Mouse (Mus musculus): ENCODE measurements around the gene Tjp3. TPM values are rescaled to one million over a fixed set of nuclear protein-coding genes. Genes with fewer than 3 reads are reported as not detected.

Tjp3 gene
- total RNA-seq, 2 experiments from 2014 or later = not detected

DNA sequence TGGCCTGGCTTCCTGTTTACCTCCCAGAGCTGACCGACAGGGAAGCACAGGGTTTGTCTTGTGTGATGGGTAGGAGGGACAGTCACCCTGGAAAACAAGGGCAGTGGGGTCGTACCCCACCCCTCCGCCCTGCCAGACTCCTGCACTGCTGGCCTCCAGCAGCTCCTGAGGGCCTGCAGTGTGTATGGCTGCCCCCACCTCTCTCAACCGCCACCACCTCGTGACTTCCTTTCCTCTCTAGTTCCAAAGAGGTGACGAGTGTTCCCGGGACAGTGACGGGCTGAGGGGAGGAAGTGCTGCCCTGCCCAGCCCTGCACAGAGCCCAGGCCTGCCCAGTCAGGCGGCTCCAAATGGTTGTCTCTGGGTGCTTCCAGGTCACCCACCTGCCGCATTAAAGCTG is 6.5 kb upstream of the Tjp3 start:
- peak; percentile 62 for DNase-seq

- DNase-seq = no peak
These were observed 5.9 kb upstream of the Tjp3 start for GRCm38 (mm10) chr10:81297246-81297645.

DNA sequence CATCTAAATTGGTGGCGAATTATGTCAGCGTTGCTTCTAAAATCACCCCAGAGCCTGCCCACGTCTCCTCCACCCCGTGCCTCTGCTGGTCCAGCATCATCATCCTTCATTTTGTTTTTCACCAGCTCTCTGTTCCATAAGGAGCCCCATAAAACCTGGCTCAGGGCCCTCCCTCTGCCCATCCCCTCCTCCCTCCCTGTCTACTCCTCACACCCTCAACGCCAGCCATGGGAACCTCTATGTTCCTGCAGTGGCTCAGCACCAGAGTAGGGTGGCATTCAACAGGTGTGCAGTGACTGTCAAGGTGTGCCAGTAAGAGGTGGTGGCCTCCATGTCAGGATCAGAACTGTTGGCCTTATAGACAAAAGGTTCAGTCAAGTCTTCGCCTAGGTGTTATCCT is 3.8 kb upstream of the Tjp3 start:
- no peak for DNase-seq

DNA sequence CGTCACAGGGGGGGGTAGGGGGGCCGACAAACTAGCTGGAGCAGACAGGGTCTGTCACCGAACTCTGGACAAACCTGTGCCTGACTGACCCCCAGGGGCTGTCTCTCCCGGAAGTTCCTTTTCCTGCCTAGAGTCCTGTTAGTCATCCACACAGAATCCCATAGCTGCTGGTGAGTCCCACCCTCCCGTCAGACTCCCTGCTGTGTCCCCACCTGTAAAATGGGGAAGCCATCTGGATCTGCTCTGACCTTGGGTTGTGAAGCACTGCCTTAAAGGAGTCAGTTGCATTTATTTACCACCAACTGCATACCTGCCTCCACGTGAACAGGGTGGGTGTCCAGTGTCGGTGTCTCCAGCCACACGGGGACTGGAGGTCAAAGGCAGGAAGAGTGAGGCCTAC is 3.1 kb upstream of the Tjp3 start:
- DNase-seq = no peak

DNA sequence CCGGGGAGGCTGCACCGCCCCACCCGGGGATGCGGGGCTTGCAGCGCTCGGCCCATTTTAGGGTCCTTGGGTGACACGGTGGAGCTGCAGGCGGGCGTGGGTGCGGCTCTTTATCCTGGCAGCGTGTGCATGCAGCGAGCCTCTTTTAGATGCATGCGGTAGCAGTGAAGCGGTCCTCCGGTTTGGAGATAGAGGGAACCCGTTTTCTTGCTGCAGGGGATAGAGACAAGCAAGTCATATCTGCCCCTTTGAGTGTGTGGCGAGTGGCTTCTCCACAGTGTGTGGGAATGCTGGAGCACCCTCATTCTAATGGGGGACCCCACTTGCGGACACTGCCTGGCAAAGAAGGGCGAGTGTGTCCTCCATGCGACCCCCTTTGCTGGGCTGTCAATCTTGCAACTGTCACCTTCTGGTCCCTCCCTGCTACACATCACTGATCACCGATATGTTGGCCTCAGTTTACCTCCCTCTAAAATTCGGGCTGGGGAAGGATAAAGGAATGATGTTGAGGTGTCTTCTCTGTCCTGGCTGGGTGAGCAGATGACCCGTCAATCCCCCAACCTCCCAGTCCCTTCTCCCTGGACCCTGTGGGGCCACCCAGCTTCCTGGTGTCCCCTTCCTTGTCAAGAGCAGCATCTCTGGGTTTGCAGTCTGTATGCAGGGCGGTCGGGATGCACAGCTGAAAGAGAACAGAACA is 2.1 kb upstream of the Tjp3 start:
- no peak for DNase-seq

DNA sequence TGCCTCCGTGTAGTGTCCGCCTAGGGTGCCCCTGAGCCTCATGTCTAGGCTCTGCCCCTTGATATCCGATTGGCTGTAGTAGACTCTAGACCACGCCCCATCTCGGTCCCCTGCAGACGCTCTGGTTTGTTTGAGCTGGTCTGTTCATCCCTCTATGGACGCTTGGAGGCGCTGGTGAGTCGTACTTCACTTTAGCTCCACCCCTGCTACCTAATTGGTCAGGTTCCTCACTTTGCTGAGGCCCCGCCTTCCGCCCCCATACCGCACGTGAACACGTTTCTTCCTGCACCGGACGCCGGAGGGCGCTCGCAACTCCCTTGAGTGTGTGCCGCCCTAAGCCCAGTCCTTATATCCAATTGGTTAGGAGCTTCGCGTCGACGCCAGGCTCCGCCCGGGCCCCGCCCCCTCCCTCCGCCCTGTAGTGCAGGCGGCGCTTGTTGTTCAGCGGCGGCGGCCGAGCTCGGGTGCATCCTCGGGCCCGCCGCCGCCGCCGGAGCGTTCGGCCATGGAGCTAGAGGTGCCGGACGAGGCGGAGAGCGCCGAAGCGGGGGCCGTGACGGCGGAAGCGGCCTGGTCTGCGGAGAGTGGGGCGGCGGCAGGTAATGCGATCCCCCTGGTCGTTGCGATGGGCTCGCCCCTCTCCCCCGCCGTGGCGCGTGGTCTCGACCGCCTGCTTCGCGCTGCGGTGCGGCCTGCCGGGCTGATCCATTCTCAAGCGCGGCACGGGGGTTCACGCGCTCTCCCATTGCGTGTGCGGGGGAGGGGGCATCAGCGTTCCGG is 1.4 kb upstream of the Tjp3 start, which contains the start of gene Pip5k1c:
Gene Pip5k1c, plus strand, starts transcription at position 410 of the 780 bp plus-strand sequence.
- peak; percentile 100 for DNase-seq

DNA sequence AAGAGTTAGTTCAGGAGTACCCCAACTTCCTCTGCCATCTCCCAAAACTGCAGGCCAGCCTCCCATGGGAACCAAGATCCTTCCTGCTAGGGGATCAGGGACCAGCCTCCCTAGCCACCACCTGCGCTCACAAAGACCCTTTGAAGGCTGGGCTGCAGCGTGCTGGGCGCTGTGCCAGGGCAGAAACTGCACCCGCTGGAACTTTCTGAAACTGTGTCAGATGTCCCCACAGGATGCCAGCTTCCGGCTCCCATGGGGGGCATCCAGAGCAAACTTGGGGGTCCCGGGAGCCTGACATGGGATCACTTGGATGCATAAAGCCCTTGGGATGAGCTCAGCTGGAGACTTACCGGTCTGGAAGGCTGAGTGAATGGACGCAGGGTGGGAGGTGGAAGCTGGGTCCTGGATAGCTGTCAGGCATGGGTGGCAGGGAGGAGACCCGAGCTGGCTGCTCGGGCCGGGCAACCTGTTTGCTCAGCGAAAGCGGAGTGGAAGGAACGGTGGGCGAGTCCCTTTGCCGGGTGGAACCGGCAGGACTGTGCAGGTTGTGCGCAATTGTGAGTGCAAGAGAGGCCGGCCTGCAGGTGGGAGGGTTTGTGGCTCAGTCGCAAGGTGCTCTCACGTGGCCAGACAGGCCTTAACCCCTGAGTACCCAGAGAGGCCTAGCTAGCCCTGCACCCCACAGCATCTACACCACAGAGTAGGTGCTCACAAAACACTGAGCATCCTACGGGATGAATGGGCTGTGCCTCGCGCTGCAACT is 502 bp downstream of the Tjp3 start:
- no peak for DNase-seq

DNA sequence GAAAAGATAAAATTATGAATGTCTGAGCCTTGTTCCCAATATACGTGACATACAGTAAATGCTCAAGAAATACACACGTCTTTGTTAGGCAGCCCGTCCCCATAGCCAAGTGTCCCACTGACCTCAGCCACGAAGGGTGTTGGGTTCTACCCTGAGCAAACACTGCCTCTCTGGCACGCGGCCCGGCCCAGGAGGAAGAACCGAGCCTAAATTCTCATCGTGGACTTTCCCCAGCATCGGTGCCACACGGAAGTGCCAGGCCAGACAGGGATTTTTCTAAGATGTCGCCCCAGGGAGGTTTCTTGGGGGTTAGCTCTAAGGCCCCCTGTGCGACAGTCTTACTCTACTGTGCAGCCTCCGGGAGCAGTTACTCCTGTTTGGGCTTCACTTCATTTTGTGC is 1.6 kb downstream of the Tjp3 start:
- no peak for DNase-seq

DNA sequence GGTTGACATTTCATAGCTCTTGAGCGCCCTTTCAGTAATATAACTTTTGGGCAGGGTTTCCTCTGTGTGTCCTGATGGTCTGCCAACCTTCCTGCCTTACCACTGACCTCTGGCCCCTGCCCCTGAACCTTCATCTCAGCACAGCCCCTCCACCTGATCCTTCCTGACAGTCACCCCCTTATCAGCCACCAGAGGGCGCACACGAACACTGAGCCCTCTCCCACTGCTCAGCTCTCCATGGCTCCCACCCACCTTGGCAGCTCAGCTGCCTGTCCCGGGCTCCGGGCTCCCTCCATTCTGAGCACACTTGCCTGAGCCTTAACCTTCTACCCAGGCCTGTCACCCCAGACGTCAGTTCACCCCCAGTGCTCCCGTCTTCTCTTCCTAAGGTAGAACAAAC is 2.1 kb downstream of the Tjp3 start:
- no peak for DNase-seq

DNA sequence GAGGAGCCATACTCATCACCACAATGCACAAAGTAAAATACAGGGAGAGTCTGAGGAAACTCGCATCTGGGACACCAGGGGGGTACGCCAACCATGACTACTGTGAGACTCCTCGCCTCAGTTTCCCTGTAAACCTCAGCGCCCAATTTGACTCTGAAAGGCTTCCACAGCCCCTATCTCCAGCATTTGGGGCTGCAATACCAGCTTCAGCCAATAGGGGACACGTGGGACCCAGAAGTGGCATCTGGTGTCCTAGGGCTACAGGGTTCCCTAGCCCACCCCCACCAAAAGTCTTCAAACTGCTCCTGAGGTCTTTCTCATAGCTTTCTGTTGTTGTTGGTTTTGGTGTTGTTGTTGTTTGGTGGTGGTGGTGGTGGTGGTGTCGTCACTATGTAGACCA is 2.8 kb downstream of the Tjp3 start:
- no peak for DNase-seq

GRCm38 (mm10) chr10:81287513-81288157 is 3.7 kb downstream of the Tjp3 start:
- DNase-seq = no peak

GRCm38 (mm10) chr10:81286586-81286985 is 4.8 kb downstream of the Tjp3 start:
- no peak for DNase-seq

DNA sequence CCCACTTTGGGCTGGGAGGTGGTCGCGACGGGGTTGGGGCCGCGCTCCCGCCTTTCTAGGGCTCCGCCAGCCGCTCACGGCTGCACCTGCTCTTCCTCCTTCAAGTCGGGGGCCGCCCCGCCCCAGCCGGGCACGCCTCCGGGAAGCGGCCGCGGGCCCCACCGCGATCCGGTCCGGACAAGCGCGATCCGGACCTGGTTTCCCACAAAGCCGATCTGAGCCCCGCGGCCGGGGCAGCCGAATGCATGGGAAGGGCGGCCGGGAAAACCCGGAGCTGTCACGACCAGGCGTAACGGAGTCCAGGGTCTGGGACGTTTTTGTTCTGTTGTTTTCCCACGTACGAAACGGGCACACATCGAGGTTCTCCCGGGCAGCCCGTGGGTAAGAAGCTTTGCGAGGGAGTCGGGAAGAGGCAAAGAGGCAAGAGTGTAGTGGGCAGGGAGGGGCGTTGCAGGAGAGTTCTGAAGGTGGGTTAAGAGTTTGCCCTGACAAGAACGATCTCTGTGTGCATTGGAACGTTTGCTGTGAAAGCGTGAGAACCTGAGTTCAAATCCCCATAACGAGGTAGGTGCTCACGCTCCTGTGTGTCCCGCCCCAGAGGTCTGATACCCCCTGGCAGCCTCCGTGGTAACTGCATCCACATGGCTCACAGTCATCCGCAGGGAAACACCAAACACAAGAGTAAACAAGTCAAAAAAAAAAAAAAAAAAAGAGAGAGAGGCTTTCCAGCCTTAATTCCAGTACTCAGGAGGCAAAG is 5.5 kb downstream of the Tjp3 start:
- peak; percentile 84 for DNase-seq

- DNase-seq = no peak
These were observed 6.7 kb downstream of the Tjp3 start for GRCm38 (mm10) chr10:81284719-81285118.

DNA sequence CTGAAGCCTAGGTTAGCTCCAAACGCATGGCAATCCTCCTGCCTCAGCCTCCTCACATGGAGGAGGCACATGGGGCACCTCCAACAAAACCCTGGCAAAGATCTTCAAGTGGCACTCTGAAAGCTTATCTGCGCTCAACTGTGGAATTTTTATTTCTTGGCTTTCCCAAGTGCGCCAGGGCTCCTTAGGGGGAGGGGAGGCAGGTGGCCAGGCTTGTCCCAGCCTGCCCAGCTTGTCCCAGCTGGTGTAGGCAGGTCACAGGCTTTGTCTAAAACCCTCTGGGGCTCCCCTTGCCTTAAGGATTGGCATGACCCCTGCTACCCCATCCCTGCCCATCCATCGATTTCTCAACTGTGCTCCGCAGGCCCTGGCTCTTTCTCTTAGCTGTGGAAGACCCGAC is 7.2 kb downstream of the Tjp3 start:
- DNase-seq = no peak

GRCm38 (mm10) chr10:81279496-81279895 is 11.9 kb downstream of the Tjp3 start:
- DNase-seq = no peak

GRCm38 (mm10) chr10:81277676-81278075 is 13.7 kb downstream of the Tjp3 start:
- DNase-seq = no peak

DNA sequence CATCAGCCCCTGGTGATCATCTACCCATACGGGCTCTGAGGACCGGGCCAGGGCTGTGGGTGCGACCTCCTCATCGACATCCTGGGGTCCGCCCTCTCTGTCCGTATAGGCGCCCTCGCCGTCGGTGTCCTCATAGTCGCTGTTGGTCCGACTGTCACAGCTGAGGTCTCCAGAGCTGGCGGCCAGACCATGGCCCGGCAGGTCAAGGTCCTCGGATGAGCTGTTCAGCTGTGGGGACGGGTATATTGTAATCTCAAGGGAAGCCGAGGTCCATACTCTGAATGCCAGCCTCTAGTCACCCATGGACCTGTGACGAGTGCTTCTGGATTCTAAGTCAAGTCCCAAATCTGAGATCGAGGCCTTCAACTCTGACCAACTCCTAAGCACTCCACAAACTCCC is 17.5 kb downstream of the Tjp3 start:
- DNase-seq = no peak

GRCm38 (mm10) chr10:81272356-81272755 is 19.0 kb downstream of the Tjp3 start:
- no peak for DNase-seq

DNA sequence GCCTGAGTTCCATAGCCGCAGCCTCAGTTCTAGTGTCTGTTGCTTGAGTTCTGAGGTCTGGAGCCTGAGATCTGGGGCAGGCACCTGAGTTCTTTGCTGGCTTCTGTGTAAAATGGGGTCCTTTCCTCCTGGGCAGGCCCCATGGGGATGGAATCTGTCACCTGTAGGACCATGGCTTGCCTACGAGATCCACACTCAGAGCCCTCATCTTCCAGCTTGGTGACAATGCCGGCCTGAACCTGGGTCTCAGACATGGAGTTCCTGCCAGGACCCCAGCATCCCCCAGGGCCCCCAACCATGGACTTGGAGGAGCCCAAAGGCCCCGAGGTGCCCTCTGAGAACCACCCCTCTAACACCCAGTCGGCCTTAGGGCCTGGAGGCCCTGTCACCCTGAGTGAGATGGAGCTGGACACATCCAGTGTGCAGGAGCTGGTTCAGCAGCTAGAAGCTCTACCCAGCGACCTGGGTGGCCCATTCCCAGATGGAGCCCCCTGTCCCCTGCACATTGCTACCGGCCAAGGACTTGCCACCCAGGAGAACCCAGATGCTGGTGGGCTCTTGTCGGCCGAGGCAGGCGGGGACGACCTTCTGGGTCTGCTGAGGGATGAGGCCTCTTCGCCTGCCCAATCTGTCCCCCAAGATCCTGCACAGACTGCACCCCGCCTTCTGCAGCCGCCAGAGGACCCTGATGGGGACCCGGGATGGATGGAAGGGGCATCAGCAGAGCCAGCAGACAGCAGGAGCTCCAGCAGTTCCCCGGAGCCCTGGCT is 22.6 kb downstream of the Tjp3 start:
- no peak for DNase-seq

GRCm38 (mm10) chr10:81268056-81268455 is 23.3 kb downstream of the Tjp3 start:
- DNase-seq = peak; percentile 87
